Mouse (Mus musculus) lung, embryonic 15.5 days (tissue): ENCODE data around the gene Olfr826. TPM values are rescaled to one million over a fixed set of nuclear protein-coding genes. Genes with fewer than 3 reads are reported as not detected.

Experiments
- polyA plus RNA-seq: library from polyadenylated mRNA; unstranded; fragments of >200 nt; fragmentation: Nextera tagmentation; extraction: Ambion mirVana; gene quantifications from 2 replicates; pipeline ENCODE4 v1.2.1, GENCODE M21; 2015

The Olfr826 gene
- polyA plus RNA-seq, 1 experiment from 2014 or later: not detected

Other genes with a start within 250 kb of the Olfr826 start
- not detected in 2 replicates for gene Olfr818, start 235.1 kb downstream of the Olfr826 start, polyA plus RNA-seq
- gene Olfr819, start 216.9 kb downstream of the Olfr826 start, polyA plus RNA-seq: not detected in 2 replicates
- not detected in 2 replicates for gene Olfr247, start 208.0 kb downstream of the Olfr826 start, polyA plus RNA-seq
- gene Gm10310, start 199.1 kb downstream of the Olfr826 start, polyA plus RNA-seq: not detected in 2 replicates
- gene Olfr820, start 171.6 kb downstream of the Olfr826 start, polyA plus RNA-seq: not detected in 2 replicates
- gene Olfr821, start 153.8 kb downstream of the Olfr826 start, polyA plus RNA-seq: not detected in 2 replicates
- gene Olfr822, start 113.0 kb downstream of the Olfr826 start, polyA plus RNA-seq: not detected in 2 replicates
- not detected in 2 replicates for gene Olfr823, start 68.8 kb downstream of the Olfr826 start, polyA plus RNA-seq
- gene Olfr824, start 54.2 kb downstream of the Olfr826 start, polyA plus RNA-seq: not detected in 2 replicates
- not detected in 2 replicates for gene Olfr825, start 17.4 kb downstream of the Olfr826 start, polyA plus RNA-seq
- gene Olfr827, start 30.2 kb upstream of the Olfr826 start, polyA plus RNA-seq: not detected in 2 replicates
- gene Neurod4, start 96.1 kb upstream of the Olfr826 start, polyA plus RNA-seq: not detected in 2 replicates
- gene Tespa1, start 138.7 kb upstream of the Olfr826 start, polyA plus RNA-seq: 0.52 and 2.2 TPM in 2 replicates
- gene Vmn2r84, start 210.1 kb upstream of the Olfr826 start, polyA plus RNA-seq: not detected in 2 replicates
- not detected in 2 replicates for gene Vmn2r85, start 245.5 kb upstream of the Olfr826 start, polyA plus RNA-seq